Mouse (Mus musculus) embryonic facial prominence, embryonic 14.5 days (tissue): ENCODE measurements at regions not wholly inside any gene's neighbourhood (a gene's known extent, or its start where the extent isn't known, plus 50 kb on each side); places are given as distances from the start of the nearest gene placed in this dataset.
A peak's percentile ranks its signal among the peaks of the same experiment; 100 is the strongest.

Source experiments
- ATAC-seq: fragments of 200-750 bp; cut with Nextera tagmentation; 2 replicates; pipeline ENCODE4 v1.8.0; 2017; ENCODE audit warnings: low read depth, moderate number of reproducible peaks, moderate TSS enrichment
- DNase-seq: peaks from one replicate; pipeline ENCODE4 v3.0.0-alpha.2; 2015; ENCODE audit warnings: low spot score
- H3K27ac ChIP-seq: fragments of 300-500 bp; sonication (generic); replicated peaks from 2 replicates; pipeline ENCODE4 v1.5.1; 2014; ENCODE audit warnings: low read depth, mild to moderate bottlenecking, low read length, moderate library complexity
- H3K27me3 ChIP-seq: fragments of 300-500 bp; sonication (generic); replicated peaks from 2 replicates; pipeline ENCODE4 v1.6.1; 2014; ENCODE audit warnings: low read length; ENCODE audit not compliant: control insufficient read depth, insufficient read depth
- H3K36me3 ChIP-seq: fragments of 300-500 bp; sonication (generic); 2 replicates; pipeline ENCODE4 v1.6.1; 2014; ENCODE audit warnings: low read length, mixed read lengths; ENCODE audit not compliant: control insufficient read depth, insufficient read depth
- H3K4me1 ChIP-seq: fragments of 300-500 bp; sonication (generic); 2 replicates; pipeline ENCODE4 v1.6.1; 2014; ENCODE audit warnings: antibody characterized with exemption, low read length; ENCODE audit not compliant: control insufficient read depth, insufficient read depth
- H3K4me2 ChIP-seq: fragments of 300-500 bp; sonication (generic); 2 replicates; pipeline ENCODE4 v1.6.1; 2014; ENCODE audit warnings: low read depth, mild to moderate bottlenecking, low read length, moderate library complexity, mixed read lengths
- H3K4me3 ChIP-seq: fragments of 300-500 bp; sonication (generic); 2 replicates; pipeline ENCODE4 v1.5.1; 2014; ENCODE audit warnings: low read depth, mild to moderate bottlenecking, low read length
- H3K9ac ChIP-seq: fragments of 300-500 bp; sonication (generic); 2 replicates; pipeline ENCODE4 v1.6.1; 2014; ENCODE audit warnings: low read depth, mild to moderate bottlenecking, low read length, moderate library complexity, mixed read lengths
- H3K9me3 ChIP-seq: fragments of 300-500 bp; sonication (generic); 2 replicates; pipeline ENCODE4 v1.6.1; 2016; ENCODE audit warnings: low read length; ENCODE audit not compliant: control insufficient read depth
- WGBS: fragments of 180-500 bp; shearing (Covaris S2); extraction: QIAGEN DNeasy Blood & Tissue Kit; methylation state at CpG from one replicate; pipeline ENCODE4 v1.1.7; 2014; 5-methylcytosine and 5-hydroxymethylcytosine counted together

DNA sequence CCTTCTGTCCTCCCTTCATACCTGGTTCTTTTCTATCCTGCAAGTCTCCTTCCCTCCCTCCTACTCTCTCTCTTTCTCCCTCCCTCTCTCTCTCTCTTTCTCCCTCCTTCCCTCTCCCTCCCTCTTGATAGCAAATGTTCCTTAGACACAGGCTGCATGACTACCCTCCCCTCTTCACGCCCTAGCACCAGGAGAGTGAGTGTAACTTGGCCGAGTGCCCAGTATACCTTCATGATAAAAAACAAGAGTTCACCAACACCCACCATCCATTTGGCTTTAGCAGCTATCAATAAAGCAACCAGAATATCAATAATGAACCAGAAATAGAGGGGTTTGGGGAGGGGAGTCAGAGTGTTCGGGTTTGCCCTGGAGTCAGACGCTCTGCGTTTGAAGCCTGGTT lies 90.4 kb downstream of the Tmx1 start:
- Histone ChIP-seq H3K36me3 (no peaks in the 10 kb centered on the region), H3K4me1 (peaks cover 24% of the 10 kb centered on the region), H3K4me3 (no peak overlapping the region), H3K27ac (no peak overlapping the region), H3K9me3 (no peaks in the 10 kb centered on the region), H3K4me2 (no peak overlapping the region), H3K9ac (no peak overlapping the region), H3K27me3 (no peaks in the 10 kb centered on the region)
- ATAC-seq (no peak), DNase-seq (peak; percentile 36)
- 43% methylated on average over 5 of the region's 5 CpGs for WGBS

DNA sequence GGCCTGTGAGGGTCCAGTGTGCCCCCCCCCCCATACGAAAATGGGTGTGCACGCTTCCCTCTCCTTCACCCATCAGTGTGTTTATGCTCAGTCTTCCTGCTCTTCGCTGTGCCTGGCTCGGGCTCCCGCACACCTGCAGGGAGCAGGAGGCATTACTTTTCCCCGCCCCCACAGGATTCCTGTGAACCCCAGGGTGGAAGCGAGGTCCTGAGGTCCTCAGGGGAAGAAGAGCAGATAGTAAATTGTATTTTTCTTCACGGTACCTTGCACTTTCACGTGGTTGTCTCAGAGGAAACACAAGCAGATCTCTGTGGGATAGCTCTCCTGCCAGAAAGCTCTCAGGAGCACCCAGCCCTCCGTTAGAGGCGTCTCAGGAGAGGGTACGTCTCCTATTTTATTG lies 91.4 kb downstream of the Tmx1 start:
- WGBS: 25% methylated on average over 12 of the region's 12 CpGs
- no peaks in the 10 kb centered on the region for H3K9me3 ChIP-seq
- ATAC-seq (no peak), DNase-seq (peak; percentile 54)
- no peaks in the 10 kb centered on the region for H3K27me3 ChIP-seq
- H3K4me2 ChIP-seq: no peak overlapping the region
- H3K4me1 ChIP-seq: peaks cover 24% of the 10 kb centered on the region
- peak overlapping the region; percentile 76 for H3K27ac ChIP-seq
- H3K36me3 ChIP-seq: no peaks in the 10 kb centered on the region
- no peak overlapping the region for H3K4me3 ChIP-seq
- no peak overlapping the region for H3K9ac ChIP-seq

DNA sequence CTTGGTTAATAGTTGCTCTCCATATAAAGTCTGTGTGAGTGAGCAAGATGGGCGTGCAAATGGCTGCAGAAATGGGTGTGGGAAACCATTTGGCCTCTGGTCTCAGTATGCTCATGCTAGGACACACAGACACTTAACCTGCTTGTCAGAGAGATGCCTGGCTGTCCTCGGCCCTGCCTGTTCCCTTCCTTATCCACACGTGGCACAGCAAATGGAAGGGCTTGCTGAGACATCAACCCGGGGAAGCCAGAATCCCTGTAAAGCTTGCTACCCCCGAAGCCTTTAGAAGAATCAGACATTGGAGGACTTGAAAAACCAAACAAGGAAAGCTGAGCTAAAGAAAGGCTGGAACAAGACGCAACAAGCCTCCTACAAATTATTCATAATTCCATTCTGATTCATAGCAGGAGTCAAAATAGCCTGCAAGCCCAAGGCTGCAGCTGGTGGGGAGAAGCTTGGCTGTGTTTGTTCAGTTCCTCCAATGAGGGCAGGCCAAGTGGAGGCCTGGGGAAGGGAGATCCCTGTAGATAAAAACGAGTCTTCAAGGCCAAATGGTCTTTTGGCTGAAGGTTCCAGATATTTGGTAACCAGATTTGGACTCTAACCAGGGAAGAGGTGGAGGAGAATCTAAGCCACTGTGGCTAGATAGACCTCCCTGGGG lies 92.1 kb downstream of the Tmx1 start:
- peak overlapping the region; percentile 76 for H3K27ac ChIP-seq
- ATAC-seq: peak; percentile 78
- no peak overlapping the region for H3K4me3 ChIP-seq
- H3K27me3 ChIP-seq: no peaks in the 10 kb centered on the region
- 41% methylated on average over 7 of the region's 7 CpGs for WGBS
- no peaks in the 10 kb centered on the region for H3K36me3 ChIP-seq
- no peak overlapping the region for H3K9ac ChIP-seq
- H3K9me3 ChIP-seq: no peaks in the 10 kb centered on the region
- no peak overlapping the region for H3K4me2 ChIP-seq
- peaks cover 24% of the 10 kb centered on the region for H3K4me1 ChIP-seq
- DNase-seq: peak; percentile 89

DNA sequence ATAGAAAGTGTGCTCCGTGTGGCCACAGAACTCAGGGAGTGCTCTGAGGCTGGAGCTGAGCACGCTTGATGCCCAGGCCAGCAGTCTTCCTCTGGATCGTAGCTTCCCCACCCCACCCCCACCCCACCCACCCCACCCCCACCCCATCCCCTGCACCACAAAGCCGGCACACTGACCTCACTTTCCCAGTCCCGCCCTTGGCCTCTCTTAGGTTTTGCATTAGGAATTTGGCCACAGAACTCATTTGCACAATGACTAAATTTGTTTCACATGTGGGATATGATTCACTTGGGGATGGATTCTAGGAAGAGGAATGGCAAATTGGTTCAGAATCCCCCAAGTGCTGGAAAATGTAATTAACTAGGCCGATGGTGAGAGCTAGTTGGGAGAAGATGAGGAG lies 94.3 kb downstream of the Tmx1 start:
- H3K4me3 ChIP-seq: no peak overlapping the region
- H3K4me1 ChIP-seq: peaks cover 24% of the 10 kb centered on the region
- H3K4me2 ChIP-seq: no peak overlapping the region
- peak; percentile 60 for DNase-seq
- 34% methylated on average over 6 of the region's 6 CpGs for WGBS
- no peaks in the 10 kb centered on the region for H3K9me3 ChIP-seq
- no peaks in the 10 kb centered on the region for H3K27me3 ChIP-seq
- no peak overlapping the region for H3K9ac ChIP-seq
- no peaks in the 10 kb centered on the region for H3K36me3 ChIP-seq
- ATAC-seq: no peak
- no peak overlapping the region for H3K27ac ChIP-seq

DNA sequence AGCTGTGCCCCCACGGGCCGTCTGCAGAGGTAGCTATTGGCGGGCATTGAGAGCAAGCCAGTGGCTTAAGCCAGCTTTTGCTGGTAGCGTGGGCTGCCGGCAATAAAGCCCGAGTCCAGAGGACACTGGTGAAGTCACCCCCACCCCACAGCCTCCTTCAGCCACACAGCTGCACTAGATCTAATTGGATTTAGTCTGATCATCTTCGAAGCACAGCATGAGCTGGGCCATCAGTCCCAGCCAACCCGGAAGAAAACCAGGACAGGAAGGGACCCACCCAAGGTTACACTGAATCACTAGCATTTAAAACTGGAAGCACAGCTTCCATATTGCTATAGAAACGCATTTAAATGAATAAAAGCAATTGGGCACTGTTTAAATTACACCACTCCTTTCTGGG lies 96.4 kb downstream of the Tmx1 start:
- H3K27me3 ChIP-seq: no peaks in the 10 kb centered on the region
- H3K27ac ChIP-seq: no peak overlapping the region
- no peak for DNase-seq
- no peaks in the 10 kb centered on the region for H3K36me3 ChIP-seq
- H3K4me2 ChIP-seq: no peak overlapping the region
- no peaks in the 10 kb centered on the region for H3K9me3 ChIP-seq
- H3K9ac ChIP-seq: no peak overlapping the region
- WGBS: 69% methylated on average over 9 of the region's 9 CpGs
- peaks cover 9% of the 10 kb centered on the region for H3K4me1 ChIP-seq
- H3K4me3 ChIP-seq: no peak overlapping the region
- no peak for ATAC-seq

DNA sequence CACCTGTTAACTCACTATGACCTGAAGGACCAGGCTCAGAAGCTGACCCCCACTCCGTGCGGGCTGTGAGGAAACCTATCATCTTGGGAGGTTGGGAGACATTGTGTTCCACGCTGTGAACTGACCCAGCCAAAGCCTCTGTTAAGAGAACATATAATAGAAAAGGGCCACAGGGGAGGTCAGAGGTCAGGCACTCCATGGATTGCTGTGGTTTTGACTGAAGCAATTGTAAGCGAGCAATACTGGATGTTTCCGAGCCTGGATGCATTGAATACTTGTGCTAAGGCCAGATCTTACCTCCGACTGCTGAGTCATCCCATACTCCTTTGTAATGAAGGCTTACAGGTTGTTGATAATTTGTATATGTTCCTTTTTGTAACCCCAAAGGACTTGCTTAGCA lies 101.0 kb downstream of the Tmx1 start:
- H3K27me3 ChIP-seq: no peaks in the 10 kb centered on the region
- DNase-seq: no peak
- no peak overlapping the region for H3K4me3 ChIP-seq
- H3K9ac ChIP-seq: no peak overlapping the region
- H3K9me3 ChIP-seq: no peaks in the 10 kb centered on the region
- H3K4me1 ChIP-seq: no peaks in the 10 kb centered on the region
- H3K4me2 ChIP-seq: no peak overlapping the region
- no peak for ATAC-seq
- 64% methylated on average over 6 of the region's 6 CpGs for WGBS
- H3K36me3 ChIP-seq: no peaks in the 10 kb centered on the region
- no peak overlapping the region for H3K27ac ChIP-seq

DNA sequence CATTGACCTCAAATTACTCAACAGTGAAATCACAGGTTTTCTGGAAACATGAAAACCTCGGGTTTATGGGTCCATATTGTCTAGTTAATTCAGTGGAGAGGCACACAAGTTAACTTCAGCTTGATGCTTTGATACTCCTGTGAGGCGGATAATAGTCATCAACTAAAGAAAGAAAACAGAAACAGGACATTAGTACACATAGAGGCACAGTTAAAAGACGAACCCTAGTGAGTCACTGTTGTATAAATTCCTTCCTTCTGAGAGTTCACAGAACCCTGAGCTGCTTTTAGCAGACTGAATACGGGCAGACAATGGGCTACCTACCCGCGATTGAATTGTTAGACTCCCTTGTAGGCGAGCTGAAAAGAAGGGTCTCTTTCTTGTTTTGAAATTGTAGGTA lies 101.7 kb downstream of the Tmx1 start:
- Histone ChIP-seq H3K4me1 (no peaks in the 10 kb centered on the region), H3K4me2 (no peak overlapping the region), H3K4me3 (no peak overlapping the region), H3K9ac (no peak overlapping the region), H3K27ac (no peak overlapping the region), H3K36me3 (no peaks in the 10 kb centered on the region), H3K9me3 (no peaks in the 10 kb centered on the region), H3K27me3 (no peaks in the 10 kb centered on the region)
- no peak for DNase-seq
- 71% methylated on average over 7 of the region's 7 CpGs for WGBS
- no peak for ATAC-seq

DNA sequence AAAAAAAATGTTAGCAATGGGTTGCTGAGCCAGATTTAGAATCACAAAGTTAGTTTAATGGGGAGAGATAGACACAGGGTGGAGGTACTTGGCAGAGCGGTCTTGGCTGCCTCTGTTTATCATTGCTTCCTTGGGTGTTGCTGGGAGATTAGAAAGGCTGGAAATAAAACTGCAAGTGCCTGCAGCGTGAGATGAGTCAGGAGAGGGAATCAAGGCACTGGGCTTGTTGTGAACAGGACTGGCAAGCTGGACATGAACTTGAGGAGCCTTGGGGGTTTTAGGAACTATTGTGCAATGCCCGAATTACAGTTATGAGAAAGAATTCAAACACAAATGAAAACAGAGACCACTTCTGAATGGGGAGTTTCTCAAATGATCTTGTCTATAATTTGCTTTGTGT lies 102.8 kb downstream of the Tmx1 start:
- H3K27me3 ChIP-seq: no peaks in the 10 kb centered on the region
- WGBS: 72% methylated on average over 3 of the region's 3 CpGs
- H3K4me2 ChIP-seq: no peak overlapping the region
- ATAC-seq (no peak), DNase-seq (peak; percentile 26)
- no peaks in the 10 kb centered on the region for H3K9me3 ChIP-seq
- H3K36me3 ChIP-seq: no peaks in the 10 kb centered on the region
- H3K27ac ChIP-seq: no peak overlapping the region
- H3K4me1 ChIP-seq: no peaks in the 10 kb centered on the region
- H3K9ac ChIP-seq: no peak overlapping the region
- no peak overlapping the region for H3K4me3 ChIP-seq

DNA sequence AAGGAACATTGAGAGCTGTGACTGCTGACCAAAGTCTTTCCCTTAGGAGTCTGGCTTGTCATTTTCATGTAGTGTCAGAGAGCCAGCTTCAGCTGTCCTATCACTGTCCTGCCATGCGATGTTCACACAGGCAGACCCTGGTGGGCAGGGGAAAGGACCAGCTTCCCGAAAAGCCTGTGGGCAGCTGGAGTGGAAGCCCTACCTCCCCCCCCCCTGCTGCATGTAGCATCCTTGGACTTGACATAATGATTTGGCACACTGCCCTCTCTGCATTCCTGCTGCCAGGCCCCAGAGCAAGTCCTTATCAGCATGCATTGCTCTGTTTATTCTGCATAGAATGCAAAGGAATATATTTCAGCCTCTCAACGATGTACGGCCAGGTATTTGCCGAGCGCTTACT lies 103.9 kb downstream of the Tmx1 start:
- no peaks in the 10 kb centered on the region for H3K9me3 ChIP-seq
- H3K4me3 ChIP-seq: no peak overlapping the region
- no peaks in the 10 kb centered on the region for H3K27me3 ChIP-seq
- DNase-seq (no peak), ATAC-seq (no peak)
- H3K27ac ChIP-seq: no peak overlapping the region
- no peak overlapping the region for H3K4me2 ChIP-seq
- H3K36me3 ChIP-seq: no peaks in the 10 kb centered on the region
- no peaks in the 10 kb centered on the region for H3K4me1 ChIP-seq
- 84% methylated on average over 6 of the region's 6 CpGs for WGBS
- no peak overlapping the region for H3K9ac ChIP-seq
